Mouse (Mus musculus): ENCODE measurements around the gene Fam81b. TPM values are rescaled to one million over a fixed set of nuclear protein-coding genes. Genes with fewer than 3 reads are reported as not detected.
"Not testable (repeated sequence)": the region's sequence is repeated elsewhere in the genome, so short reads cannot be mapped to it uniquely, and the experiment has no call there.

Gene Fam81b
- 2.1 and 2.3 TPM in 2 replicates for polyA plus RNA-seq (2014; fragmentation: Nextera tagmentation; extraction: Ambion mirVana)

GRCm38 (mm10) chr13:76304637-76305122 lies at the start of gene Fam81b:
Gene Fam81b, minus strand, starts transcription at chr13:76305072.
- no peak within 1 kb of the TSS for H3K27ac ChIP-seq (ENCODE audit: low read depth, low read length)
- H3K36me3 ChIP-seq (ENCODE audit: control insufficient read depth, insufficient read depth, low read length): no peaks in the 10 kb centered on the region
- ATAC-seq (ENCODE audit: low FRiP score): no peak
- no peaks in the 10 kb centered on the region for H3K4me1 ChIP-seq (replicated peaks; ENCODE audit: control insufficient read depth, insufficient read depth, low read length)
- H3K9me3 ChIP-seq (ENCODE audit: control insufficient read depth, low read length): no peaks in the 10 kb centered on the region
- H3K4me3 ChIP-seq (ENCODE audit: low read depth, low read length): no peak within 1 kb of the TSS
- H3K27me3 ChIP-seq (ENCODE audit: control insufficient read depth, insufficient read depth, low read length): no peaks in the 10 kb centered on the region
- no peak within 1 kb of the TSS for H3K9ac ChIP-seq (ENCODE audit: low read depth, low read length)
- no peak within 1 kb of the TSS for H3K4me2 ChIP-seq (replicated peaks; ENCODE audit: low read depth, low read length)
- peak; percentile 16 for DNase-seq (ENCODE audit: low spot score)
- 45% methylated on average over 7 of the region's 7 CpGs for WGBS

DNA sequence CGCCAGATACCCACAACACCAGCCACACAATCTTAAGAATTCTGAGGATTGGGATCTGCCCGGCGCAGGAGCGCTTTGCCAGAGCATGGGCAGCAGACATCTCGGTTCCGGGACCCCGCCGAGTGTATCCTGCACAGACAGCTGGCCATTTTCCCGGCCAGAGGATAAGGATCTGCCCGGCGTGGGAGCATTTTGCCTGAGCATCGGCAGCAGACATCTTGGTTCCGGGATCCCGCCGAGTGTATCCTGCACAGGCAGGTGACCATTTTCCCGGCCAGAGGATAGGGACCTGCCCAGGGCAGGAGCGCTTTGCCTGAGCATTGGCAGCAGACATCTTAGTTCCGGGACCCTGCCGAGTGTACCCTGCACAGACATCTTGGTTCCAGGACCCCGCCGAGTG lies 41.1 kb upstream of the Fam81b start:
- H3K27ac ChIP-seq (ENCODE audit: low read depth, low read length); H3K4me2 ChIP-seq (replicated peaks; ENCODE audit: low read depth, low read length); H3K27me3 ChIP-seq (ENCODE audit: control insufficient read depth, insufficient read depth, low read length); ATAC-seq (ENCODE audit: low FRiP score); H3K4me1 ChIP-seq (replicated peaks; ENCODE audit: control insufficient read depth, insufficient read depth, low read length); H3K4me3 ChIP-seq (ENCODE audit: low read depth, low read length); H3K9me3 ChIP-seq (ENCODE audit: control insufficient read depth, low read length); DNase-seq (ENCODE audit: low spot score); H3K9ac ChIP-seq (ENCODE audit: low read depth, low read length); H3K36me3 ChIP-seq (ENCODE audit: control insufficient read depth, insufficient read depth, low read length): not testable (repeated sequence)
- 85% methylated on average over 15 of the region's 21 CpGs for WGBS

DNA sequence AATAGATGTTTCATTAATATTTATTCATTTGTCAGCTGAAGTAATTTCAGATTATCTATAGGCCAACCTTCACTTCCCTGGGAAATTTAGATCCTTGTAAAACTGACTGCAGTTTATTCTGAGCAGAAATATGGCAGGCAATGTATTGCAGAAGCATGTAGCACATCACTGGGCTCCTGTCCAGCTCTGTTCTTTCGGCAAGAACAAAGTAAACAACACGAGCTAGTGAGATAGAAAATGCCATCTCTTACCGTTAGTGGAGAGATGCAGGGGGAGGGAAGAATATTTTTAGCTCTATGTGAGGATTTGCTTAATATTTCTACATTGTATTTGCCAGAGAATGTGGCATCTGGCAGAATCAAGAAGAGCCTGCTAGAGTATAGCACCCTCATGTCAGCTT lies 13.8 kb upstream of the Fam81b start:
- DNase-seq (ENCODE audit: low spot score) (no peak), ATAC-seq (ENCODE audit: low FRiP score) (no peak)
- WGBS: 84% methylated on average over 3 of the region's 3 CpGs
- Histone ChIP-seq H3K36me3 (ENCODE audit: control insufficient read depth, insufficient read depth, low read length) (no peaks in the 10 kb centered on the region), H3K9ac (ENCODE audit: low read depth, low read length) (no peak overlapping the region), H3K4me1 (replicated peaks; ENCODE audit: control insufficient read depth, insufficient read depth, low read length) (no peaks in the 10 kb centered on the region), H3K9me3 (ENCODE audit: control insufficient read depth, low read length) (no peaks in the 10 kb centered on the region), H3K27me3 (ENCODE audit: control insufficient read depth, insufficient read depth, low read length) (no peaks in the 10 kb centered on the region), H3K4me3 (ENCODE audit: low read depth, low read length) (no peak overlapping the region), H3K4me2 (replicated peaks; ENCODE audit: low read depth, low read length) (no peak overlapping the region), H3K27ac (ENCODE audit: low read depth, low read length) (no peak overlapping the region)

DNA sequence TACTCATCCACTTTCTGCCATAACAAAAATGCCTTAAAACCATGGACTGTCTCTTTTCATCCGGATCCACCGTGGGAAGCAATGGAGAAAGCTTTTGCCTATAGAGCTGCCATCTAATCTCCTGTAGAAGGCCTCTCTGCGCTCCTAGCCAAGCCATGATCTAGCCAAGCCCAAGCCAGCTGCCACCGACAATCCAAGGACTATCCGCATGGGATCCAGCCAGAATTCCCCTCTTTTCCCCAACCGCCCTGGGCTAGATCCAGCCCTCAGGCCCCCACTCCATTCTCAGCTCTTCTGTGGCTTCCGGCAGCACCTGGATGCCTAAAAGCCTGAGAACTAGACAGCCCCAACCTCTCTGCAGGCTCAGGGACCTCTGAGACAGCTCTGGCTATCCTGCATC lies 6.7 kb upstream of the Fam81b start:
- Histone ChIP-seq H3K36me3 (ENCODE audit: control insufficient read depth, insufficient read depth, low read length) (no peaks in the 10 kb centered on the region), H3K9me3 (ENCODE audit: control insufficient read depth, low read length) (no peaks in the 10 kb centered on the region), H3K4me3 (ENCODE audit: low read depth, low read length) (no peak overlapping the region), H3K4me1 (replicated peaks; ENCODE audit: control insufficient read depth, insufficient read depth, low read length) (no peaks in the 10 kb centered on the region), H3K9ac (ENCODE audit: low read depth, low read length) (no peak overlapping the region), H3K27me3 (ENCODE audit: control insufficient read depth, insufficient read depth, low read length) (no peaks in the 10 kb centered on the region), H3K4me2 (replicated peaks; ENCODE audit: low read depth, low read length) (no peak overlapping the region), H3K27ac (ENCODE audit: low read depth, low read length) (no peak overlapping the region)
- ATAC-seq (ENCODE audit: low FRiP score) (no peak), DNase-seq (ENCODE audit: low spot score) (no peak)
- WGBS: 92% methylated on average over 7 of the region's 7 CpGs

DNA sequence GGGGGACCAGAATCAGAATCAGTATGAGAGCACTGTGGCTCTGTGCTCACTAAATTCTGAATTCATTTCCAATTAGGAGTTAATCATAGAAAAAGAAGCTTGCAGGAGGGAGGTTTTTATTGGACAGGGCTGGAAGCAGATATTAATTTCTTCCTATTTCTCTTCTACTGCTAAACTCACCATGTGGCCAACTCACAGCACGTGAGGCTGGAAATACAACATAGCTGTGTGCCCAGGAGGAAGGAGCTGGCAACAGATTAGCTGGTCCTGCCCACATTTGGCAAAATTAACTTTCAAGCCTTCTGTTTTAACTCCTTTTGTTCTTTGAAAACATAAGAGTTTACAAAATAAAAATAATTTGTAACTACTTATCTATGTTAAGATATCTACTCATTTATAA lies 3.9 kb upstream of the Fam81b start:
- Histone ChIP-seq H3K27me3 (ENCODE audit: control insufficient read depth, insufficient read depth, low read length) (no peaks in the 10 kb centered on the region), H3K36me3 (ENCODE audit: control insufficient read depth, insufficient read depth, low read length) (no peaks in the 10 kb centered on the region), H3K9me3 (ENCODE audit: control insufficient read depth, low read length) (no peaks in the 10 kb centered on the region), H3K27ac (ENCODE audit: low read depth, low read length) (no peak overlapping the region), H3K4me1 (replicated peaks; ENCODE audit: control insufficient read depth, insufficient read depth, low read length) (no peaks in the 10 kb centered on the region), H3K4me2 (replicated peaks; ENCODE audit: low read depth, low read length) (no peak overlapping the region), H3K4me3 (ENCODE audit: low read depth, low read length) (no peak overlapping the region), H3K9ac (ENCODE audit: low read depth, low read length) (no peak overlapping the region)
- WGBS: 76% methylated on average over 1 of the region's 1 CpGs
- DNase-seq (ENCODE audit: low spot score): no peak
- no peak for ATAC-seq (ENCODE audit: low FRiP score)

DNA sequence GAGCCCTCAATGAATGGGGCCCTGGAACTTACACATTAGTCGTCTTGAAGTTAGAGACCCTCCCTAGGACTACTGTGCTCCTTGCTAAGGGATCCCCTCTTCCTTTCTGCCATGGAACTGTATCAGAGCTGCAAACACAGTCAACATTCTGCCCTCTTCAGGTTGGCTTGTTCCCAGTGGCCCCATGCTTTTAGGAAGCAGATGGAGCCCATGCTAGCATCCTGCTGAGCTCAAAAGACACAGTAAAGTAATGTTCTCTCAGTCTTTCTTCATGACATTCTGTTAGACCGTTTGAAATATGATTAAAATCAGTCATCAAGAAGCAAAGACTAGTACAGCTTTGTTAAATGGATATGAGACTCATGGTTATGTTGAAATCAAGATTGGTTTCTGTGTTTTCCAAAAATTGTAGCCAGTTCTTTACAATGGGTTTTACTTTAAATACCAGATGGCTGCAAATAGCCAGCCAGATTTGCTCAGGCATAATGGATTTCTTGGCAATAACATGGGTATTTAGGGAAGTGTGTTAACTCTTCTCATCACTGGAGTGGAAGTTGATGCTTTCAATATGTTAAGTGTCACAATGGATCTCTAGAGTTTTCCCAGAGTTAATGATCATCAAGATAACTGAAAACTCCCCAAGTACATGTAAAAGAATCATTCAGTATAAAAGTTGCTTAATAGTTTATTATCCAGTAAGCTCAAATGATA lies 938 bp upstream of the Fam81b start:
- 69% methylated on average over 2 of the region's 2 CpGs for WGBS
- no peak for DNase-seq (ENCODE audit: low spot score)

GRCm38 (mm10) chr13:76305241-76305640 lies 369 bp upstream of the Fam81b start:
- WGBS: 95% methylated on average over 3 of the region's 3 CpGs
- Histone ChIP-seq H3K4me2 (replicated peaks; ENCODE audit: low read depth, low read length) (no peak overlapping the region), H3K4me1 (replicated peaks; ENCODE audit: control insufficient read depth, insufficient read depth, low read length) (no peaks in the 10 kb centered on the region), H3K36me3 (ENCODE audit: control insufficient read depth, insufficient read depth, low read length) (no peaks in the 10 kb centered on the region), H3K27me3 (ENCODE audit: control insufficient read depth, insufficient read depth, low read length) (no peaks in the 10 kb centered on the region), H3K4me3 (ENCODE audit: low read depth, low read length) (no peak overlapping the region), H3K27ac (ENCODE audit: low read depth, low read length) (no peak overlapping the region), H3K9me3 (ENCODE audit: control insufficient read depth, low read length) (no peaks in the 10 kb centered on the region), H3K9ac (ENCODE audit: low read depth, low read length) (no peak overlapping the region)
- no peak for ATAC-seq (ENCODE audit: low FRiP score)
- DNase-seq (ENCODE audit: low spot score): no peak

More for the DNA sequence above, 938 bp upstream of the Fam81b start:
- Histone ChIP-seq H3K4me1 (replicated peaks; ENCODE audit: control insufficient read depth, insufficient read depth, low read length) (no peaks in the 10 kb centered on the region), H3K9ac (ENCODE audit: low read depth, low read length) (no peak overlapping the region), H3K4me3 (ENCODE audit: low read depth, low read length) (no peak overlapping the region), H3K27me3 (ENCODE audit: control insufficient read depth, insufficient read depth, low read length) (no peaks in the 10 kb centered on the region), H3K36me3 (ENCODE audit: control insufficient read depth, insufficient read depth, low read length) (no peaks in the 10 kb centered on the region), H3K4me2 (replicated peaks; ENCODE audit: low read depth, low read length) (no peak overlapping the region), H3K9me3 (ENCODE audit: control insufficient read depth, low read length) (no peaks in the 10 kb centered on the region), H3K27ac (ENCODE audit: low read depth, low read length) (no peak overlapping the region)
- ATAC-seq (ENCODE audit: low FRiP score): no peak

DNA sequence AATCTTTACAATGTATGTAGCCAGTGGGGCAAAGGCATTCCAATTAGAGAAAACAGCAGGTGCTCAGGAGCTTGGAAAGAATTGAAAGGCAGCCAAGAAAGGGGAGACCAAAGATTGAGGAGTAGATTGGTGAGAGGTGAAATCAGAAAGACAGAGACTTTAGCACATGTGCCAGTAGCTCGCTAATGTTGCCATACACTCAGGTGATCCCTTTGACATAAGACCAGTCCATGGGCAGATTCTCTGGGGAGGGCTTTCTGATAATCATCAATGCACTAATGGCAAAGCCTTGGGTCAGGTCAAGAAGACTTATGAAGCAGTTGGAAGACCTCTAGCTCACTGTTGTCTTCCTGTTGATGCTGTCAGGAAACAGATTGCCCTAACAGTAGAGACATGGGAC lies 671 bp downstream of the Fam81b start:
- Histone ChIP-seq H3K4me2 (replicated peaks; ENCODE audit: low read depth, low read length) (no peak overlapping the region), H3K27ac (ENCODE audit: low read depth, low read length) (no peak overlapping the region), H3K9ac (ENCODE audit: low read depth, low read length) (no peak overlapping the region), H3K9me3 (ENCODE audit: control insufficient read depth, low read length) (no peaks in the 10 kb centered on the region), H3K4me3 (ENCODE audit: low read depth, low read length) (no peak overlapping the region), H3K4me1 (replicated peaks; ENCODE audit: control insufficient read depth, insufficient read depth, low read length) (no peaks in the 10 kb centered on the region), H3K27me3 (ENCODE audit: control insufficient read depth, insufficient read depth, low read length) (no peaks in the 10 kb centered on the region), H3K36me3 (ENCODE audit: control insufficient read depth, insufficient read depth, low read length) (no peaks in the 10 kb centered on the region)
- DNase-seq (ENCODE audit: low spot score) (no peak), ATAC-seq (ENCODE audit: low FRiP score) (no peak)
- 77% methylated on average over 1 of the region's 1 CpGs for WGBS

- H3K27ac ChIP-seq (ENCODE audit: low read depth, low read length): no peak overlapping the region
- no peak overlapping the region for H3K4me3 ChIP-seq (ENCODE audit: low read depth, low read length)
- H3K27me3 ChIP-seq (ENCODE audit: control insufficient read depth, insufficient read depth, low read length): no peaks in the 10 kb centered on the region
- no peak overlapping the region for H3K9ac ChIP-seq (ENCODE audit: low read depth, low read length)
- 91% methylated on average over 1 of the region's 1 CpGs for whole genome bisulfite sequencing
- DNase-seq (ENCODE audit: low spot score) (no peak), ATAC-seq (ENCODE audit: low FRiP score) (no peak)
- H3K9me3 ChIP-seq (ENCODE audit: control insufficient read depth, low read length): no peaks in the 10 kb centered on the region
- no peaks in the 10 kb centered on the region for H3K36me3 ChIP-seq (ENCODE audit: control insufficient read depth, insufficient read depth, low read length)
- no peak overlapping the region for H3K4me2 ChIP-seq (replicated peaks; ENCODE audit: low read depth, low read length)
- H3K4me1 ChIP-seq (replicated peaks; ENCODE audit: control insufficient read depth, insufficient read depth, low read length): no peaks in the 10 kb centered on the region
Measured at GRCm38 (mm10) chr13:76303160-76303559, 1.7 kb downstream of the Fam81b start.

All from hindbrain, embryonic 11.5 days (tissue).